In genomic region chr4:79530968-79531620, GRCm38 (mm10) we compare ENCODE assay signal across 12 mouse cellular contexts.
DNase-seq lines count a peak whose midpoint lies in the region; ATAC-seq lines count a peak whose summit lies in the region.
"Had no signal": no experiment of that assay in that cellular context is flagged by ENCODE, and none has a peak within 500 bp of the region (broad histone marks: within the 10 kb centered on the region; RNA-seq: fewer than 3 reads in every experiment).

No protein-coding gene starts in this region.

- peaks cover 9% of the 10 kb centered on the region for H3K4me1 ChIP-seq in forebrain, embryonic 16.5 days (replicated peaks; ENCODE audit: control insufficient read depth, insufficient read depth, low read length)
- H3K4me1 ChIP-seq: liver, embryonic 15.5 days had no signal

- H3K4me2 ChIP-seq in forebrain, embryonic 16.5 days (ENCODE audit: low read length): no peak overlapping the region; the same call in 1 of the 2 replicates
- H3K4me2 ChIP-seq: heart, embryonic 11.5 days; liver, embryonic 15.5 days had no signal

- no peaks in the 10 kb centered on the region for H3K27me3 ChIP-seq in forebrain, embryonic 16.5 days (replicated peaks; ENCODE audit: control insufficient read depth, insufficient read depth, low read length)
- H3K27me3 ChIP-seq: liver, embryonic 15.5 days had no signal

- no peak overlapping the region for H3K9ac ChIP-seq in forebrain, embryonic 16.5 days (replicated peaks; ENCODE audit: low read depth, low read length)
- H3K9ac ChIP-seq: liver, embryonic 15.5 days had no signal

- H3K27ac ChIP-seq in forebrain, embryonic 16.5 days (ENCODE audit: low read length): peak overlapping the region; percentile 90
- H3K27ac ChIP-seq: liver, embryonic 15.5 days had no signal

- H3K4me3 ChIP-seq in forebrain, embryonic 16.5 days (replicated peaks; ENCODE audit: low read length): no peak overlapping the region
- H3K4me3 ChIP-seq: liver, embryonic 15.5 days had no signal

- ATAC-seq in frontal cortex, adult (ENCODE audit: low TSS enrichment): peak; percentile 90
- ATAC-seq in forebrain, embryonic 16.5 days: peak; percentile 85
- ATAC-seq: intestine, embryonic 16.5 days had no signal

- no peak for DNase-seq in frontal cortex, postnatal 25 days (ENCODE audit: low spot score in 2 of 2)
- peak; percentile 19 to 47 for DNase-seq in layer of hippocampus, postnatal 14 days (ENCODE audit: low spot score in 2 of 2)
- peak; percentile 18 for DNase-seq in retina, postnatal 1 day
- DNase-seq in natural killer cell, adult 2 months (ENCODE audit: low spot score in 2 of 2): no peak
- no peak for DNase-seq in adrenal gland, adult 8-10 months
- DNase-seq in heart, adult 11 months: no peak
- DNase-seq: adrenal gland, postnatal 36 days had no signal

- no peaks in the 10 kb centered on the region for H3K9me3 ChIP-seq in forebrain, embryonic 16.5 days (ENCODE audit: control insufficient read depth, low read length)
- H3K9me3 ChIP-seq: liver, embryonic 15.5 days had no signal

- H3K36me3 ChIP-seq in forebrain, embryonic 16.5 days (ENCODE audit: control insufficient read depth, insufficient read depth): no peaks in the 10 kb centered on the region
- H3K36me3 ChIP-seq: liver, embryonic 15.5 days had no signal

- WGBS in forebrain, embryonic 16.5 days: 37% methylated on average over 6 of the region's 6 CpGs

Comparison
In these comparisons a context has a peak if more than half of its experiments do, and no peak if none do; other contexts are left out.
1. DNase-seq: peak in layer of hippocampus, postnatal 14 days (2 of 2) and retina, postnatal 1 day (single experiment); none in frontal cortex, postnatal 25 days (0 of 2), natural killer cell, adult 2 months (0 of 2), adrenal gland, adult 8-10 months (single experiment) and heart, adult 11 months (single experiment).